Mouse (Mus musculus) forebrain, embryonic 16.5 days (tissue): ENCODE results near the gene Flad1. TPM values are rescaled to one million over a fixed set of nuclear protein-coding genes. Genes with fewer than 3 reads are reported as not detected.
A peak's percentile ranks its signal among the peaks of the same experiment; 100 is the strongest.

Source experiments
- ATAC-seq: fragments of 200-750 bp; cut with Nextera tagmentation; 2 replicates; pipeline ENCODE4 v1.8.0; 2017; ENCODE audit warnings: mild to moderate bottlenecking, moderate library complexity
- H3K27ac ChIP-seq: fragments of 300-500 bp; sonication (generic); 2 replicates; pipeline ENCODE4 v1.5.1; 2014; ENCODE audit warnings: low read length, control low read depth
- H3K27me3 ChIP-seq: fragments of 300-500 bp; sonication (generic); replicated peaks from 2 replicates; pipeline ENCODE4 v1.6.1; 2014; ENCODE audit warnings: low read length; ENCODE audit not compliant: control insufficient read depth, insufficient read depth
- H3K36me3 ChIP-seq: fragments of 300-500 bp; sonication (generic); 2 replicates; pipeline ENCODE4 v1.6.1; 2014; ENCODE audit not compliant: control insufficient read depth, insufficient read depth
- H3K4me1 ChIP-seq: fragments of 300-500 bp; sonication (generic); replicated peaks from 2 replicates; pipeline ENCODE4 v1.6.1; 2014; ENCODE audit warnings: low read length; ENCODE audit not compliant: control insufficient read depth, insufficient read depth
- H3K4me2 ChIP-seq: fragments of 300-500 bp; sonication (generic); 2 replicates; pipeline ENCODE4 v1.6.1; 2014; ENCODE audit warnings: mild to moderate bottlenecking, low read length, control low read depth
- H3K4me3 ChIP-seq: fragments of 300-500 bp; sonication (generic); replicated peaks from 2 replicates; pipeline ENCODE4 v1.5.1; 2014; ENCODE audit warnings: mild to moderate bottlenecking, low read length, control low read depth
- H3K9ac ChIP-seq: fragments of 300-500 bp; sonication (generic); replicated peaks from 2 replicates; pipeline ENCODE4 v1.6.1; 2014; ENCODE audit warnings: low read depth, low read length, control low read depth
- H3K9me3 ChIP-seq: fragments of 300-500 bp; sonication (generic); 2 replicates; pipeline ENCODE4 v1.6.1; 2016; ENCODE audit warnings: low read length; ENCODE audit not compliant: control insufficient read depth
- WGBS: fragments of 180-500 bp; shearing (Covaris S2); extraction: QIAGEN DNeasy Blood & Tissue Kit; methylation state at CpG from one replicate; pipeline ENCODE4 v1.1.7; 2014; 5-methylcytosine and 5-hydroxymethylcytosine counted together
- polyA plus RNA-seq: library from polyadenylated mRNA; unstranded; fragments of >200 nt; fragmentation: Nextera tagmentation; extraction: Ambion mirVana; gene quantifications from 2 replicates; pipeline ENCODE4 v1.2.1, GENCODE M21; 2015

The Flad1 gene
- polyA plus RNA-seq, 1 experiment from 2014 or later = 43.6 TPM

DNA sequence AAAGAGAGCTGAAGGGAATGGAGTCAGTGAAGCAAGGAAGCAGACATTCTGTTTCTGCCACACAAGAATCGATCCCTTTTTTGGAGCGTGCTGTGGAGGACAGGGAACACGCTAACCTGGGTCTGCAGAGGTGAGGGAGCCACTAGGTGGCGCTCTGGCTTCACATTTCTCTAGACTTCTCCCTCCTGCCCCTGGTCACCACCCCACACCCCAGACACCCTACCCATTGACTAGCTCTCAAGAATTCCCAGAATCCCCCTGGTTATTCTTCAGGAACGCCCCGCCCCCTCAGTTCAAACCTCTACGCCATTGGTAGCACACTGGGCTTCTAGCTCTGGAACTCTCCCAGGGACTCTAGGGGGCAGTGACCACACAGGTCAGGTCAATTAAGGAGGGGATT is 37.9 kb upstream of the Flad1 start:
- no peak overlapping the region for H3K27ac ChIP-seq

DNA sequence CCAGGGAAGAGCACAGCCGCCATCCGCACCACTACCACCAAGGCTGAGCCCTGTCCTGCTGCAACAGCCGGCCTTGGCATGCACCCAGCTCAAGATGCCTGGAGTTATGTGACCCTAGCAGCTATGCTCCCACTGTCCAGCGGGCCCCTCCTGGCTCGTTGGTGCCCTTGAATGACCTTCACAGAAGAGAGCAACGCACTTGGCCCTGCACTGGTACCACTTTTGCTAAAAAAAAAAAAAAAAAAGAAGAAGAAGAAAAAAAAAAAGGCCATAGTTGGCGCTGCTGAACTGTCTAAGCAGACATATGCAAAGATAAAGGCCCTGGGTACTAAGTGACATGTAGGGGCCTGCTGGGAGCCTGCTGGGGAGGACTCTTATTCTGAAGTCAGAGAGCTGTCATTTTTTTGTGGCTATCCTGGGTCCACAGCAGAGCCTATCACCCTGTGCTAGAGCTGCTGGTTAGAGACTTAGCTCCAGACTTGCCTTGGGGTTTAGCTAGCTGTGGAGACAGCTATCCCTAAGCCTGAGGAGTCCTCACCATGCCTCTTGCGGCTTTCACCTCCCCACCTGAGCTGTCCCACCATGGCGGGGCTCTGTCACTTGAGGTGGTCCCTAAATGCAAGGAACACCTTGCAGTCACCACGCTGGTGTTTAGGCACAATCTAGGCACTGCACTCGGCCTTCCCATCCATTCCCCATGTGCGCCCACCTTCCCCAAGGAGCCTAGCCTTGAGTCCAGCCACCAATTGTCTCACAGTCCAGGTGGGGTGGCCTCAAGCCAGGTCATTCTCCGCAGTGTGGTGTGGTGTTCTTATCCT is 37.3 kb upstream of the Flad1 start:
- H3K9me3 ChIP-seq = no peaks in the 10 kb centered on the region
- H3K27me3 ChIP-seq = no peaks in the 10 kb centered on the region
- no peaks in the 10 kb centered on the region for H3K4me1 ChIP-seq
- H3K27ac ChIP-seq = no peak overlapping the region
- no peaks in the 10 kb centered on the region for H3K36me3 ChIP-seq
- no peak overlapping the region for H3K4me3 ChIP-seq
- ATAC-seq = no peak
- no peak overlapping the region for H3K4me2 ChIP-seq
- WGBS = 70% methylated on average over 13 of the region's 13 CpGs
- H3K9ac ChIP-seq = no peak overlapping the region

More for the DNA sequence above, 37.9 kb upstream of the Flad1 start:
- H3K36me3 ChIP-seq = no peaks in the 10 kb centered on the region
- H3K4me3 ChIP-seq = no peak overlapping the region
- no peaks in the 10 kb centered on the region for H3K27me3 ChIP-seq
- H3K9ac ChIP-seq = no peak overlapping the region
- ATAC-seq = peak; percentile 64; the same call in 1 of the 2 replicates
- WGBS = 41% methylated on average over 7 of the region's 7 CpGs
- no peak overlapping the region for H3K4me2 ChIP-seq
- no peaks in the 10 kb centered on the region for H3K9me3 ChIP-seq
- no peaks in the 10 kb centered on the region for H3K4me1 ChIP-seq

- H3K27me3 ChIP-seq = no peaks in the 10 kb centered on the region
- peaks cover 6% of the 10 kb centered on the region for H3K4me1 ChIP-seq
- ATAC-seq = no peak
- H3K27ac ChIP-seq = no peak overlapping the region
- H3K4me2 ChIP-seq = no peak overlapping the region
- WGBS = 90% methylated on average over 2 of the region's 2 CpGs
- H3K9me3 ChIP-seq = no peaks in the 10 kb centered on the region
- no peak overlapping the region for H3K4me3 ChIP-seq
- no peak overlapping the region for H3K9ac ChIP-seq
- H3K36me3 ChIP-seq = no peaks in the 10 kb centered on the region
Observed at GRCm38 (mm10) chr3:89440691-89441090, 29.0 kb upstream of the Flad1 start.

DNA sequence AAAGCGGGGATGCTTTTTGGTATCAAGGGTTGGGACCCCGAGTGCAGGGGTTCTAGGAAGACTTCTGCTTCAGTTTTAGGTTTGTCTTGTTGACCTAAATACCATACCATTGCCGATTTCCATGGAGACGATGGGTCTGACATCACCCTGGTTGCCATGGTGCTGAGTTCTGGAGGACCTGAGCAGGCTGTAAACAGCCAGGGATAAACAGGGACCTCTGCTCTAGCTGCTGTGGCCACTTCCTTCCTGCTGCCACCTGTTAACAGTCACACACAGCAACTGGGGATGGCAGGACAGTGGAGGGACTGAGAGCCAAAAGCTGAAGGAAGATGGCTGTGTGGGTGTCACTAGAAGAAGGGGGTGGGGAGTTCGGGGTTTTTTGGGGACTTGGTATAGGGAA is 25.6 kb upstream of the Flad1 start:
- H3K4me1 ChIP-seq = peaks cover 9% of the 10 kb centered on the region
- H3K36me3 ChIP-seq = 0 out of 2 replicates have a peak, but pooled peaks cover 11% of the 10 kb centered on the region
- no peak overlapping the region for H3K27ac ChIP-seq
- no peaks in the 10 kb centered on the region for H3K9me3 ChIP-seq
- no peak overlapping the region for H3K9ac ChIP-seq
- no peaks in the 10 kb centered on the region for H3K27me3 ChIP-seq
- peak; percentile 52; the same call in 1 of the 2 replicates for ATAC-seq
- WGBS = 15% methylated on average over 5 of the region's 5 CpGs
- H3K4me2 ChIP-seq = peak overlapping the region; percentile 46
- H3K4me3 ChIP-seq = peak overlapping the region; percentile 35

DNA sequence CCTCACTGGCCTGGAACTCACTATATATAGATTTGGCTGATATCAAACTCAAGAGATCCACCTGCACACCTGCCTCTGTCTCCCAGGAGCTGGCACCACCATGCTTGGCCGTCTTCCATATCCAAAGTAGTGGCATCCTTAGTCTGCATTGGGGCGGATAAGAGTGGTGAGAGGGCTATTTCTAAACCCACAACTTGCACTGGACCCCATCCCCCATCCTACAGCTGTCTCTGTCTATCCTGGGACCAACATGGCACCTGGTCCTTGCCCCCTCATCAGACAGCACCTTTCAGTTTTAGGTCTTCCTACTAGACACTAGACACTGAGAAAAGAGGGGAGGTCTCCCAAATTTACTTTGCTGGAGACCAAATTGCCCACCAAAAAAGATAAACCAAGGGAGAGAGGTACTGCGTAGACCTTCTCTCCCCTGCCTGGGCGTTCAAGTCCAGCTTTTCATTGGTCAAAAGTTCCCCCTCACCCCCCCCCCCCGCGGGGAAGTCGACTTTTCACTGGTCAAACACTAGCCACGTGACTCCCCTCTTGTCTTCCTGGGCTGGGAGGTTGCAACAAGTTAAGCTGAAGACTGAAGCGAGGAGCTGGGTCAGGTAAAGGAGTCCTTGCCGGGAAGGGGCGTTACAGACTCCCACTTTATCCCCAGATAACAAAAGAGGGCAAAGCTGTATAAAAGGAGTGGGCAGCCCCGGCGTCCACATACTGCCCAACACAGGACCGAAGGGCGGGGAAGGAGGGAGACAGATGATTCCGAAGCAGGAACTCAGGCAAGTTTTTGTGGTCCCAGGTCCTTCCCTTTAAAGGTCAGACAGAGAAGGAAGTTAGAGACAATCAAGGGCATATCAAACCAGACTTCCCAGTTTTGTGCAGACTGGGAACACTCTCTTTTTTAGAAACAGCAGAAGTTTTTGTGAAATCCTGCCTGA is 24.8 kb upstream of the Flad1 start, which contains the start of gene Pbxip1:
Gene Pbxip1 (plus strand): TSS at position 531 of the 938 bp plus-strand sequence.
- H3K27me3 ChIP-seq = no peaks in the 10 kb centered on the region
- no peak within 1 kb of the TSS for H3K9ac ChIP-seq
- no peak within 1 kb of the TSS for H3K27ac ChIP-seq
- H3K36me3 ChIP-seq = 0 out of 2 replicates have a peak, but pooled peaks cover 11% of the 10 kb centered on the region
- peak within 1 kb of the TSS; percentile 46 for H3K4me2 ChIP-seq
- no peaks in the 10 kb centered on the region for H3K9me3 ChIP-seq
- H3K4me1 ChIP-seq = peaks cover 16% of the 10 kb centered on the region
- peak; percentile 26 for ATAC-seq
- 3% methylated on average over 15 of the region's 16 CpGs for WGBS
- peak within 1 kb of the TSS; percentile 35 for H3K4me3 ChIP-seq

- Histone ChIP-seq H3K36me3 (0 out of 2 replicates have a peak, but pooled peaks cover 11% of the 10 kb centered on the region), H3K4me1 (peaks cover 24% of the 10 kb centered on the region), H3K27me3 (no peaks in the 10 kb centered on the region), H3K9ac (no peak overlapping the region), H3K27ac (no peak overlapping the region), H3K4me3 (no peak overlapping the region), H3K4me2 (no peak overlapping the region), H3K9me3 (no peaks in the 10 kb centered on the region)
- WGBS = 40% methylated on average over 7 of the region's 7 CpGs
- ATAC-seq = no peak
Observed at GRCm38 (mm10) chr3:89435041-89435440, 23.4 kb upstream of the Flad1 start.

GRCm38 (mm10) chr3:89434532-89434931 is 22.9 kb upstream of the Flad1 start:
- Histone ChIP-seq H3K9ac (no peak overlapping the region), H3K4me3 (no peak overlapping the region), H3K27ac (no peak overlapping the region), H3K4me2 (no peak overlapping the region), H3K27me3 (no peaks in the 10 kb centered on the region), H3K4me1 (peaks cover 24% of the 10 kb centered on the region), H3K36me3 (0 out of 2 replicates have a peak, but pooled peaks cover 11% of the 10 kb centered on the region), H3K9me3 (no peaks in the 10 kb centered on the region)
- WGBS = 72% methylated on average over 11 of the region's 11 CpGs
- no peak for ATAC-seq

- H3K9ac ChIP-seq = no peak overlapping the region
- 89% methylated on average over 8 of the region's 8 CpGs for WGBS
- no peak overlapping the region for H3K4me3 ChIP-seq
- H3K27me3 ChIP-seq = no peaks in the 10 kb centered on the region
- no peaks in the 10 kb centered on the region for H3K9me3 ChIP-seq
- H3K4me1 ChIP-seq = peaks cover 24% of the 10 kb centered on the region
- H3K36me3 ChIP-seq = 0 out of 2 replicates have a peak, but pooled peaks cover 11% of the 10 kb centered on the region
- no peak overlapping the region for H3K4me2 ChIP-seq
- H3K27ac ChIP-seq = no peak overlapping the region
- no peak for ATAC-seq
Observed at GRCm38 (mm10) chr3:89432606-89433005, 20.9 kb upstream of the Flad1 start.
